Mouse (Mus musculus) right cerebral cortex, postnatal 14 days (tissue): ENCODE measurements around the gene Mapk1ip1l.
"Not testable (repeated sequence)": the region's sequence is repeated elsewhere in the genome, so short reads cannot be mapped to it uniquely, and the experiment has no call there.

ENCODE experiments used
- DNase-seq: peaks from one replicate; pipeline ENCODE4 v3.0.0; 2022

The Mapk1ip1l gene

GRCm38 (mm10) chr14:47305933-47306332, 7.9 kb downstream of the Mapk1ip1l start:
- DNase-seq = no peak

GRCm38 (mm10) chr14:47307669-47308068, 9.6 kb downstream of the Mapk1ip1l start:
- DNase-seq = no peak

GRCm38 (mm10) chr14:47309061-47309460, 11.0 kb downstream of the Mapk1ip1l start:
- DNase-seq = no peak

DNA sequence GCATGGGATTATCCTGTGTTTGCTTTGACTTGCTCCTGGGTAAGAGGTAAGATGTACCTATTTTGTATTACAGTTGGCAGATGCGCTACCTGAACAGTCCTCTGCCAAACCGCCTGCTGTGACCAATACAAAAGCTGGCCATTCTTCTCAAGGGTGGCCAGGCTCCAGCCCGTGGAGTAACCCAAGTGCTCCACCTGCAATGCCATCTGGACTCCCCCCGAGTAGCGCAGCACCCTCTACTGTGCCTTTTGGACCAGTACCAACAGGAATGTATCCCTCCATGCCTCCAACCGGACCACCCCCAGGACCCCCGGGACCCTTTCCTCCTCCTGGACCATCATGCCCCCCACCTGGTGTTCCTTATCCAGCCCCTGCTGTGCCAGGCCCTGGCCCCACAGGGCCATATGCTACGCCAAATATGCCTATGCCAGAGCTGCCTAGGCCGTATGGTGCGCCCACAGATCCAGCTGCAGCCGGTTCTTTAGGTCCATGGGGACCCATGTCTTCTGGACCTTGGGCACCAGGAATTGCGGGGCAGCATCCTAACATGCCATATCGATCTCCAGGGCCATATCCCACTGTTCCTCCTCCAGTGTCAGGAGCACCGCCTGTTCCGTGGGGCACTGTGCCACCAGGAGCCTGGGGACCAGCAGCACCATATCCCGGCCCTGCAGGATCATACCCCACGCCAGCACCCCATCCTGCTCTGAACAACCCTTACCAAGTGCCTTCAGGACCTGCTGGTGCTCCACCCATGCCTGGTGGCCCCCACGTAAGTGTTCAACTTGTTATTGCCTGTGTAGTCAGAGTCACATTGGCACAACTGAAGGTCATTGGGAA, 12.5 kb downstream of the Mapk1ip1l start:
- no peak for DNase-seq

- DNase-seq = no peak
Measured at GRCm38 (mm10) chr14:47319362-47319761, 21.3 kb downstream of the Mapk1ip1l start.

GRCm38 (mm10) chr14:47321581-47321980, 23.5 kb downstream of the Mapk1ip1l start:
- not testable (repeated sequence) for DNase-seq

DNA sequence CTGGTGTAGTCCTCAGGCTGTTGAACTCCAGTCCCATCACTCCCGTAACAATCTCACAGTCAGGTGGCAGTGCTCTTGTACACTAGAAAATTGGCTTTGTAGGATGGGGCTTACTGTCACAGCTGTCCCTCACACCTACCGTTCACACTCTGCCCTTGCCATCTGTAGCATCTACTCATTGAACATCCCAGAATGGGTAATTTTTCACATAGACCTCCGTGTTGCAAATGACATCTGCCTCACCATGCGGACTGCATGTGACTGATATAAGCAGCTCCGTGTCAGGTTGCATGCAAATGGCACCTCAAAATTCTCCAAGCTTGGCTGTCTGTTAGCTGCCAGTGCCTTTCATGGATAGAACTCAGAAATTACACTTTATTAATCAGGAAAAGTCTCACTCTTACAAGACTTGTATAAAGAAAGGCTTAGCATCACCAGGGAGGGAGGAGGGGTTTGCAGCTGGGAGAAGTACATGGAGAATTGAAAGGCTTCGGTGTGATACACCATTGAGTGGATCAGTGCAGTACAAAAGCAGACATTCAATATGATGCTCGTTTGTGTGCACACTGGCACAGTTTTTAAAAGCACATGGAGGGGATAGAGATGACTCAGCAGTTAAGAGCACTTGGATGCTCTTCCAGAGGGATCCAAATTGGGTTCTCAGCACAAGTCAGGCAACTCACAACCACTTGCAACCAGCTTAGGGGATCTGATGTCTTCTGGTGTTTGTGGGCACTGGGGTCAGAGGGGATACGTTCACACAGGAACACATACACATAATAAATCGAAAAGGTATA, 28.1 kb downstream of the Mapk1ip1l start:
- DNase-seq = no peak

DNA sequence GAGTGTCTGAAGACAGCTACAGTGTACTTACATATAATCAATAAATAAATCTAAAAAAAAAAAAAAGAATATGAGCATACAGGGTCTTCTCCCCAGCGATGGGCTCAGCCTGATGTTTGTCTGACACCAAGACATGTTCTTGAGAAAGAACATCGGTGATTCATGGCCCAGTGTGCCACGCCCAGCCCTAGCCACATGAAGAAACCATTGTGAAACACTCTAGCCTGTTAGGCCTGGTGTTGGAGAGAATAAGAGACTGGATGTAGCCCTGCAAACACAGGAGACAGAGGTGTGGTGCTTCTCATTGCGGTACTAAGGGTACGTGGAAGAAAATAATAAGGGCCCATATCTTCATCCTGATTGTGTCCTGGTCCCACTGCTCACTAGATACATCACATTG, 29.3 kb downstream of the Mapk1ip1l start:
- DNase-seq = no peak

DNA sequence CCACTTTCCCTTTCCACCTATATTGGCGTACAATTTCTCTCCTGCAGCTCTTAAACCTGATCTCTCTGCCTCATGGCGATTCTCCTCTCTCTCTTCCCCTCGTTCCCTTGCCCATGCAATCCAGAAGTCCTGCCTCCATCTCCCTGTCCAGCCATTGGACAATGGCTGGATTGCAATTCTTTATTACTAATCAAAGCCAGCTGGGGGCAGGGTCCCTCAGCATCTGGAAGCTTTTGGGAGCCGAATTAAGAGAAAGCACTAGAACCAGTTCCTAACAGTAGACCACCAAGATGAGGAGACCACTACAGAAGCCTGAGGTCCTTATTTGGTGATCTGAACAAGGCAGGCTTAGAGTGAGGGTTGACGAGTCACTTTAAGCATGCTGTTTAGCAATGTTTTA, 33.9 kb downstream of the Mapk1ip1l start:
- no peak for DNase-seq

DNA sequence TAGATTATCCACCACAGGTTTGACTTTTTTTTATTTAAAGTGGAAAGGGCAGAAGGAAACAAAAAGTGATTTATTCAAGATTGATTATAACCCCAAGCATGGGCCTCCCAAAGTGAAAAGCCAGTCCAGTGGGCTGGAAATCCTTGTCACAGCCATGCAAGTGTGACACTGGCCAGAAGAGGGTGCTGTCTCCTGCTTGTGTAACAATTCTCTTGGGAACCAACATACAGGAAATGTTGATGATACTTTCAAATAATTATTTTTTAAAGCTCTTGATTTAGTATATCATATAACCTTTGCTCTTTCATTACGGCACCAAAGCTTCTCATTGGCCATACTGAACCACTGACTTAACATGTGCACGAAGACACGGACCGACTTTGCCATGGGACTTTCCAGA, 36.8 kb downstream of the Mapk1ip1l start:
- peak; percentile 82 for DNase-seq

DNA sequence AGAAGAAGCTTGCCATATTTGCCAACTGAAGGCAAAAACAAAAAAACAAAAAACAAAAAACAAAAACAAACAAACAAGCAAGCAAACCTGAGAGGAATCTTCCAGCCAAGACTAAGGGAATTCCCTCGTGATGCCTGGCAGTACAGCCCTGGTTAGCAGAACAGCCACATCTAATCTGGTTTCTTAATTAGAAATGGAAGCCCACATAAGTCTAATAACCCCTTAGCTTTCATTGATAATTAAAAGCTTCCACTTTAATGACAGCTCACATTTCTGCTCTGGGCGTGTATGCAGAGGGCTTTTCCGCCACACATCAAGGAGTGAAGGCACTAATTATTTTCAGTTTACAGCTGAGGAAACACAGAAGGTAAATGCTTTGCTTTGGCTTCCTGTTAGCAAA, 37.2 kb downstream of the Mapk1ip1l start:
- no peak for DNase-seq

DNA sequence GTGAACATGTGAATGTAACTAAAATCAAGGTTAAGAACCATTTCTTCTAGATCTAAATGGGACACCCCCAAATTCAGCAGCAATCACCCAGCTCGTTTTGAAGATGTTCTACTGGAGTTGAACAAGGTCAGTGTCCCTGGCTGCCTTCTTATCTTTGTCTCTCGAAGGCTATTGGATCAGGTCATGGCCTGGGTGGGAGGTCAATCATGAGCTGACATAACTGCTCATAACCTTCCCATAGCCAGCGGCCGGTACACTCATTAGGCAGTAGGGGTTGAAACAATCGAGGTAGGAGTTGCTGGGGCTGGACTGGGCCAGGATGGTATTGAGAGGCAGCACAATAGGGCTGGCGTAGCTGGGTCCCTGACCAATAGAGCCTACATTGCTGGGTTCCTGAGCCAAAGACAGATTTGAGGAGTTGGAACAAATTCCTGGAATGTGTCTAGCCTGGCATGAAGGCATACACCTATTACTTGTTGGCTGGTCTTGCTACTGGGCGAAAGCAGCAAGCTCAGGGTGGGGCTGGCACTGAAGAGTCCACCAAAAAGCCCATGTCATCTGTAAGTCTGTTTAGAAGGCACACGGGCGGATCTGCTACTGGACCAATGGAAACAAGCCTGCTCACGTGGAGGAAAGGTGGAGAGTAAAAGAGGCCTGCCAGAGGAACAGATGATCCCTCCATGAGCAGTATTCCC, 42.3 kb downstream of the Mapk1ip1l start:
- no peak for DNase-seq

- DNase-seq = no peak
Measured at GRCm38 (mm10) chr14:47341811-47342291, 43.8 kb downstream of the Mapk1ip1l start.

DNA sequence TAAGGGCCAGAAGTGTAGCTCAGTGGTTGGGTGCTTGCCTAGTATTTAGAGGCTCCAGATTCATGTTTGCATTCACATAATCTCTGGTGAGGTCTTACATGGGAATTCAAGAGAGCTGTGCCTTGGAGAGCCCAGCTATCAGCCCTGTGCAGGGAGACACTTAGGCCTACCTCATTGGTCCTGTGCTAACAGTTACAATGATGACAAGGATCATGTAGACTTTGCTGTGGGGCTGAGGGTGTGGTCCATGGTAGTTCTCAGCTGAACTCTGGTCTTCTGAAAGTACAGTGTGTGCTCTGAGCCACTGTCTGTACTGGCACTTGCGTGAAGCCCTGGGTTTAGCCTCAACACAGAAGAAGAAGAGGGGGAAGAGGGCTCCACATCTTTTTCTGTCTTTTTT, 48.6 kb downstream of the Mapk1ip1l start:
- no peak for DNase-seq

GRCm38 (mm10) chr14:47350974-47351373, 52.9 kb downstream of the Mapk1ip1l start:
- no peak for DNase-seq

GRCm38 (mm10) chr14:47352272-47352671, 54.2 kb downstream of the Mapk1ip1l start:
- DNase-seq = no peak

DNA sequence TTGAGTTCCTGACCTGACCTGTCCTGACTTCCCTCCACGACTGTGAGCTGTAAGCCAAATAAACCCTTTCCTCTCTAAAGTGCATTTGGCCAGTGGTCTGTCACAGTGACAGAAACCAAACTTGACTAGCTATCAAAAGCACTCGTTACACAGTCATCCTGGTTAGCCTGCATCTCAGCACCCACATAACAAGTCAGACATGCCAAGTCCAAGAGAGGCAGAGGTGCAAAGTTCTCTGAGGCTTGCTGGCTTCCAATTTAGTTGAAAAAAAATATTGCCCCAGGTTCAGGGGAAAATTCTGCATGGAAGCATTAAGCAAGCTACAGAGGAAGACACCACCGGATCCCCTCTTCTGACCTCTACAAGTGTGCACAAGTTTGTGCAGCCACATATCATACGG, 55.2 kb downstream of the Mapk1ip1l start:
- DNase-seq = no peak

GRCm38 (mm10) chr14:47354111-47354577, 56.1 kb downstream of the Mapk1ip1l start:
- no peak for DNase-seq

DNA sequence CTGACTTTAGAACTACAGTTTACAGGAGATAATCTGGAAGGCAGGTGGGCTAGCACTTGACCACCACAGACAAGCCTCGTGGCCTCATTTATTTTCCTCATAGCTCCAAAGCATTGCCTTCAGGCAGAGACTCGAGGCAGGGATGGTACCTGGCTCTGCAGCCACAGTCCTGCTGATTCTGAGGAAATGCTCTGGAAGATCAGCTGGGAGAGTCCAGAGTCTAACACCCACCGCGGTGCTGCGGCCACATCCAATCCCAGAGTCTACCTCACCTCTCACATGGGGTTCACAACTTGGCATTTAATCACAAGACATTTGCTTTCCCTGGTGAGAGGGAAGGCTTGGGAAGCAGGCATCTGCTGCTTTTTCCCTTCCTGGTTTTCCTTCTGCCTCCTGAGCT, 56.9 kb downstream of the Mapk1ip1l start:
- no peak for DNase-seq

GRCm38 (mm10) chr14:47356622-47357021, 58.6 kb downstream of the Mapk1ip1l start:
- DNase-seq = no peak

- no peak for DNase-seq
Measured at GRCm38 (mm10) chr14:47359610-47360009, 61.5 kb downstream of the Mapk1ip1l start.

- no peak for DNase-seq
Measured at GRCm38 (mm10) chr14:47361418-47361817, 63.4 kb downstream of the Mapk1ip1l start.

GRCm38 (mm10) chr14:47361899-47362298, 63.8 kb downstream of the Mapk1ip1l start:
- DNase-seq = no peak
